Mouse (Mus musculus): Measurements from ENCODE around the gene Lalba. TPM values are rescaled to one million over a fixed set of nuclear protein-coding genes. Genes with fewer than 3 reads are reported as not detected.

The Lalba gene
- polyA plus RNA-seq, 1 experiment from 2014 or later = 0.25 TPM

- Histone ChIP-seq H3K9ac (ENCODE audit: low read length) (no peak overlapping the region), H3K4me1 (replicated peaks; ENCODE audit: control insufficient read depth, insufficient read depth, low read length) (no peaks in the 10 kb centered on the region), H3K36me3 (ENCODE audit: control insufficient read depth, insufficient read depth, low read length) (no peaks in the 10 kb centered on the region), H3K4me2 (ENCODE audit: low read depth, low read length, severe bottlenecking) (no peak overlapping the region), H3K27ac (ENCODE audit: low read depth, low read length) (no peak overlapping the region), H3K9me3 (ENCODE audit: control insufficient read depth, low read length) (no peaks in the 10 kb centered on the region), H3K27me3 (ENCODE audit: control insufficient read depth, insufficient read depth, low read length) (no peaks in the 10 kb centered on the region), H3K4me3 (ENCODE audit: low read depth, low read length) (no peak overlapping the region)
- no peak for ATAC-seq (replicated peaks; ENCODE audit: low FRiP score)
- no peak for DNase-seq (ENCODE audit: low spot score)
- 71% methylated on average over 7 of the region's 7 CpGs for WGBS
Measured at GRCm38 (mm10) chr15:98479568-98480102, 2.9 kb downstream of the Lalba start.

GRCm38 (mm10) chr15:98476281-98476680 is 6.2 kb downstream of the Lalba start:
- no peak overlapping the region for H3K4me2 ChIP-seq (ENCODE audit: low read depth, low read length, severe bottlenecking)
- no peak overlapping the region for H3K27ac ChIP-seq (ENCODE audit: low read depth, low read length)
- no peak for DNase-seq (ENCODE audit: low spot score)
- ATAC-seq (replicated peaks; ENCODE audit: low FRiP score) = no peak
- 78% methylated on average over 5 of the region's 5 CpGs for WGBS
- no peaks in the 10 kb centered on the region for H3K36me3 ChIP-seq (ENCODE audit: control insufficient read depth, insufficient read depth, low read length)
- no peaks in the 10 kb centered on the region for H3K9me3 ChIP-seq (ENCODE audit: control insufficient read depth, low read length)
- H3K4me3 ChIP-seq (ENCODE audit: low read depth, low read length) = no peak overlapping the region
- H3K9ac ChIP-seq (ENCODE audit: low read length) = no peak overlapping the region
- H3K27me3 ChIP-seq (ENCODE audit: control insufficient read depth, insufficient read depth, low read length) = no peaks in the 10 kb centered on the region
- H3K4me1 ChIP-seq (replicated peaks; ENCODE audit: control insufficient read depth, insufficient read depth, low read length) = no peaks in the 10 kb centered on the region

- Histone ChIP-seq H3K9me3 (ENCODE audit: control insufficient read depth, low read length) (no peaks in the 10 kb centered on the region), H3K27me3 (ENCODE audit: control insufficient read depth, insufficient read depth, low read length) (no peaks in the 10 kb centered on the region), H3K4me3 (ENCODE audit: low read depth, low read length) (no peak overlapping the region), H3K9ac (ENCODE audit: low read length) (no peak overlapping the region), H3K4me2 (ENCODE audit: low read depth, low read length, severe bottlenecking) (no peak overlapping the region), H3K27ac (ENCODE audit: low read depth, low read length) (no peak overlapping the region), H3K36me3 (ENCODE audit: control insufficient read depth, insufficient read depth, low read length) (no peaks in the 10 kb centered on the region), H3K4me1 (replicated peaks; ENCODE audit: control insufficient read depth, insufficient read depth, low read length) (no peaks in the 10 kb centered on the region)
- DNase-seq (ENCODE audit: low spot score) = peak; percentile 56
- WGBS = 58% methylated on average over 10 of the region's 10 CpGs
- ATAC-seq (replicated peaks; ENCODE audit: low FRiP score) = no peak
Measured at GRCm38 (mm10) chr15:98475382-98475781, 7.1 kb downstream of the Lalba start.

GRCm38 (mm10) chr15:98474958-98475357 is 7.6 kb downstream of the Lalba start:
- Histone ChIP-seq H3K27ac (ENCODE audit: low read depth, low read length) (no peak overlapping the region), H3K4me1 (replicated peaks; ENCODE audit: control insufficient read depth, insufficient read depth, low read length) (no peaks in the 10 kb centered on the region), H3K4me2 (ENCODE audit: low read depth, low read length, severe bottlenecking) (no peak overlapping the region), H3K4me3 (ENCODE audit: low read depth, low read length) (no peak overlapping the region), H3K27me3 (ENCODE audit: control insufficient read depth, insufficient read depth, low read length) (no peaks in the 10 kb centered on the region), H3K9ac (ENCODE audit: low read length) (no peak overlapping the region), H3K9me3 (ENCODE audit: control insufficient read depth, low read length) (no peaks in the 10 kb centered on the region), H3K36me3 (ENCODE audit: control insufficient read depth, insufficient read depth, low read length) (no peaks in the 10 kb centered on the region)
- 76% methylated on average over 10 of the region's 10 CpGs for WGBS
- ATAC-seq (replicated peaks; ENCODE audit: low FRiP score) (no peak), DNase-seq (ENCODE audit: low spot score) (no peak)

- Histone ChIP-seq H3K27me3 (ENCODE audit: control insufficient read depth, insufficient read depth, low read length) (no peaks in the 10 kb centered on the region), H3K36me3 (ENCODE audit: control insufficient read depth, insufficient read depth, low read length) (no peaks in the 10 kb centered on the region), H3K9ac (ENCODE audit: low read length) (no peak overlapping the region), H3K4me1 (replicated peaks; ENCODE audit: control insufficient read depth, insufficient read depth, low read length) (no peaks in the 10 kb centered on the region), H3K9me3 (ENCODE audit: control insufficient read depth, low read length) (no peaks in the 10 kb centered on the region), H3K4me2 (ENCODE audit: low read depth, low read length, severe bottlenecking) (no peak overlapping the region), H3K4me3 (ENCODE audit: low read depth, low read length) (no peak overlapping the region), H3K27ac (ENCODE audit: low read depth, low read length) (no peak overlapping the region)
- WGBS = 92% methylated on average over 13 of the region's 13 CpGs
- DNase-seq (ENCODE audit: low spot score) = no peak
- ATAC-seq (replicated peaks; ENCODE audit: low FRiP score) = no peak
Measured at GRCm38 (mm10) chr15:98471539-98471938, 11.0 kb downstream of the Lalba start.

GRCm38 (mm10) chr15:98469596-98469995 is 12.9 kb downstream of the Lalba start, which contains the start of gene OR5BS1P:
Gene OR5BS1P (plus strand): TSS chr15:98469896.
- Histone ChIP-seq H3K4me1 (replicated peaks; ENCODE audit: control insufficient read depth, insufficient read depth, low read length) (no peaks in the 10 kb centered on the region), H3K9ac (ENCODE audit: low read length) (no peak within 1 kb of the TSS), H3K9me3 (ENCODE audit: control insufficient read depth, low read length) (no peaks in the 10 kb centered on the region), H3K27me3 (ENCODE audit: control insufficient read depth, insufficient read depth, low read length) (no peaks in the 10 kb centered on the region), H3K27ac (ENCODE audit: low read depth, low read length) (no peak within 1 kb of the TSS), H3K36me3 (ENCODE audit: control insufficient read depth, insufficient read depth, low read length) (no peaks in the 10 kb centered on the region), H3K4me2 (ENCODE audit: low read depth, low read length, severe bottlenecking) (no peak within 1 kb of the TSS), H3K4me3 (ENCODE audit: low read depth, low read length) (no peak within 1 kb of the TSS)
- 91% methylated on average over 4 of the region's 4 CpGs for WGBS
- no peak for ATAC-seq (replicated peaks; ENCODE audit: low FRiP score)
- no peak for DNase-seq (ENCODE audit: low spot score)

- WGBS = 93% methylated on average over 7 of the region's 7 CpGs
- DNase-seq (ENCODE audit: low spot score) (no peak), ATAC-seq (replicated peaks; ENCODE audit: low FRiP score) (no peak)
Measured at GRCm38 (mm10) chr15:98452288-98452687, 30.2 kb downstream of the Lalba start, which contains the start of gene Olfr281. Gene Olfr281 (plus strand): TSS chr15:98452588.

GRCm38 (mm10) chr15:98448521-98448920 is 34.0 kb downstream of the Lalba start:
- Histone ChIP-seq H3K27me3 (ENCODE audit: control insufficient read depth, insufficient read depth, low read length) (no peaks in the 10 kb centered on the region), H3K27ac (ENCODE audit: low read depth, low read length) (no peak overlapping the region), H3K4me3 (ENCODE audit: low read depth, low read length) (no peak overlapping the region), H3K9ac (ENCODE audit: low read length) (no peak overlapping the region), H3K4me1 (replicated peaks; ENCODE audit: control insufficient read depth, insufficient read depth, low read length) (no peaks in the 10 kb centered on the region), H3K9me3 (ENCODE audit: control insufficient read depth, low read length) (no peaks in the 10 kb centered on the region), H3K4me2 (ENCODE audit: low read depth, low read length, severe bottlenecking) (no peak overlapping the region), H3K36me3 (ENCODE audit: control insufficient read depth, insufficient read depth, low read length) (no peaks in the 10 kb centered on the region)
- WGBS = 58% methylated on average over 4 of the region's 4 CpGs
- DNase-seq (ENCODE audit: low spot score) (no peak), ATAC-seq (replicated peaks; ENCODE audit: low FRiP score) (no peak)

More at GRCm38 (mm10) chr15:98452288-98452687, 30.2 kb downstream of the Lalba start, which contains the start of gene Olfr281:
- Histone ChIP-seq H3K27ac (ENCODE audit: low read depth, low read length) (no peak within 1 kb of the TSS), H3K4me3 (ENCODE audit: low read depth, low read length) (no peak within 1 kb of the TSS), H3K4me1 (replicated peaks; ENCODE audit: control insufficient read depth, insufficient read depth, low read length) (no peaks in the 10 kb centered on the region), H3K4me2 (ENCODE audit: low read depth, low read length, severe bottlenecking) (no peak within 1 kb of the TSS), H3K27me3 (ENCODE audit: control insufficient read depth, insufficient read depth, low read length) (no peaks in the 10 kb centered on the region), H3K36me3 (ENCODE audit: control insufficient read depth, insufficient read depth, low read length) (no peaks in the 10 kb centered on the region), H3K9me3 (ENCODE audit: control insufficient read depth, low read length) (no peaks in the 10 kb centered on the region), H3K9ac (ENCODE audit: low read length) (no peak within 1 kb of the TSS)

GRCm38 (mm10) chr15:98444561-98444960 is 38.0 kb downstream of the Lalba start:
- WGBS = 82% methylated on average over 3 of the region's 3 CpGs
- Histone ChIP-seq H3K9me3 (ENCODE audit: control insufficient read depth, low read length) (no peaks in the 10 kb centered on the region), H3K4me3 (ENCODE audit: low read depth, low read length) (no peak overlapping the region), H3K27me3 (ENCODE audit: control insufficient read depth, insufficient read depth, low read length) (no peaks in the 10 kb centered on the region), H3K27ac (ENCODE audit: low read depth, low read length) (no peak overlapping the region), H3K9ac (ENCODE audit: low read length) (no peak overlapping the region), H3K4me1 (replicated peaks; ENCODE audit: control insufficient read depth, insufficient read depth, low read length) (no peaks in the 10 kb centered on the region), H3K4me2 (ENCODE audit: low read depth, low read length, severe bottlenecking) (no peak overlapping the region), H3K36me3 (ENCODE audit: control insufficient read depth, insufficient read depth, low read length) (no peaks in the 10 kb centered on the region)
- ATAC-seq (replicated peaks; ENCODE audit: low FRiP score) = no peak
- DNase-seq (ENCODE audit: low spot score) = no peak

Data from forebrain, embryonic 11.5 days (tissue).